Mouse (Mus musculus) activated CD4-positive, CD25-positive, alpha-beta regulatory T cell, adult 4 months (primary cell): ENCODE data around the gene Rgmb. TPM values are rescaled to one million over a fixed set of nuclear protein-coding genes. Genes with fewer than 3 reads are reported as not detected.

Experiments
- ATAC-seq: one replicate; pipeline ENCODE4 v1.8.0; 2017
- polyA plus RNA-seq, 2 experiments: library from polyadenylated mRNA; unstranded; fragments of 100-300 nt; shearing (Covaris generic); gene quantifications; one replicate each; pipeline ENCODE4 v1.2.1; 2017

The Rgmb gene
- polyA plus RNA-seq = 1 to 10 TPM in 1 of 2 experiments, under 1 TPM in 1; 0.70 to 1.3 TPM

DNA sequence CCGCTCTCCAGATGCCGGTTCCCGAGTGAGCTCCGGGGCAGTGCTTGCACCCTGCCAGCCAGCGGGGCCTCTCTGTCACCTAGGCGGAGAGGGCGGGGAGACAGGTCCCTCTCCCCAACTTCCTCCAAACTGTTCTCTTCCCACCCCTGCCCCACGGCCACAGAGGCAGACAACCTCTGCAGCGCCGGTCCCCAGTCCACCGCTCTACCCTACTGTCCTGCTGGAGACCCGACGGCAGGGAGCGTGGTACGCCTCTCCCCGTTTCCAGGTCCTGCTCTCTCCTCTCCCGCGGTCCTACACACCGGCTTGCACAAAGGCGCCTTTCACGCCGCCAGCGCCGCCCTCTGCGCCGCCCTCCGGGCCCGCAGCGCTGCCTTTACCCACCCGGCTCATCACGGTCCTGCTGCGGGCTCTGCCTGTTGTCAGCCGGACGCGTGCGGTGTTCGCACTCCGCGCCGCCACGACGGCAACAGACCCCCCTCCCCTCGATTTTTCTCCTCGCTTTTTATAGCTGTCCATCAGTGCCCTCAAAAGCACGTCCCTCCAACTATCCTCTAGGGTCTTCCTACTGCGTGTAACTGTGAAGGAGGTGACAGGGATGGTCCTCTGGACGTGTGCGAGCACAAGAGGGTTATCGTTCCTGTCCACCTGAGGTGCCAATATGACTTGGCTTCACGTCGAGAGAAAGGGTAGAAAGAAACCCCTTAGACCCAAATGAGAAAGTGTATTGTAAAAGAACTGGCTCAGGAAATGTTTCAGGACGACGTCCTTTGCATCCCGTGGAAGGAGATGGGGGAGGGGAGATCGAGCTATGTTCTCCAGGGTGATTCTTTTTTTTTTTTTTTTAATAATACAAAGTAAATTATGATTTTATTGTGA lies at the start of gene Rgmb:
TSS of gene Rgmb (minus strand) at position 274 of the 879 bp plus-strand sequence.
- ATAC-seq = no peak

DNA sequence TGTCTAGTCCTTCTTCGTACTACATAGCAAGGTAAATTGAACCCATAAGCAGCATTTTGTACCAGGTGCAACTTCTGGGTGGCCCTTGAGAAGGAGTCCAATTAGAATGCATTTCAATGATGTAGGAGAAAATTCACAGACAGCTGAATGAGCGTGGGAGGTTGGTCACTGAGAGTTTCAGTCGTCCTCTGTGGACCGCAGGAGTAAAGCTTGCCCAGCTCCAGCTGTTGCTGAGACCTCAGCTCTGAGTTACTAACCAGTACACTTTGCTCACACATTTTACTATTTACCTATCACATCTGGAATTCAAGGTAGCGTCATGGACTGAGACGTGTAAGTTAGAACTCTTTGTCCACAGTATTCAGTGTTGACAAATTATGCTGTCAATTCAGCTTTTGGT lies 43.9 kb upstream of the Rgmb start:
- no peak for ATAC-seq

DNA sequence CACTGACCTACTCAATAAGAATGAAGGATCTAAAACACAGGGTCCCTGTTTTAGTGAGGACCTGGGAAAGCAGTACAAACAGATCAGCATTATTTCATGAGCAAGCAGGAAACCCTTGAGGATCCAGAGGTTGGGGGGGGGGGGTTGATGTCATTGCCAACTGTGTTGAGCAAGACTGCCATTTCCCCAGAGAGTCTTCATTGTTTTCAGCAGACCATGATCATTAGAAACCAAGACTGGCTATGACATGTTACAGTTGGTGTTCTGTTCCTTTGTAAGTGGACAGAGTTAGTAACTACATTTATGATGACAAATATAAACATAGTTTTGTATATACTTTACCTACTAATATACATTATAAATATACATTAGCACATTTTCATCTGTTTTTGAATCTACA lies 41.3 kb upstream of the Rgmb start:
- no peak for ATAC-seq

DNA sequence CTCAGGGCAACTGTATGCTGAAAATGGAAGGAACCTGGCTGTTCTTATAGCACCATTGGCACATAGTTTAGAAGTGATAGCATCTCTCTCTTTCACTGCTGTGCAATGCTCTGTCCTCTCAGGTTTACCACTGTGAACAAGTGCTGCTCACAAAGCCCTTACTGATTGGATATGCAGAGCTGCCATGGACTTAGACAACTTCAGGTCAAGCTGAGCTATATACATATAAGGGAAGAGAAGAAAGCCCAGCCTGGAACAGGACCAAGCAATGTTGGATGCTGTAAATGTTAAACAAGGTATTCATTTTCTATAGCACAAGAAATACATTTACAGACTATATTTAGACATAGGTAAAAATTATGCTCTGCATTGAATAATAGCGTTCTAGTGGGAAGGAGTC lies 34.4 kb upstream of the Rgmb start:
- ATAC-seq = no peak

DNA sequence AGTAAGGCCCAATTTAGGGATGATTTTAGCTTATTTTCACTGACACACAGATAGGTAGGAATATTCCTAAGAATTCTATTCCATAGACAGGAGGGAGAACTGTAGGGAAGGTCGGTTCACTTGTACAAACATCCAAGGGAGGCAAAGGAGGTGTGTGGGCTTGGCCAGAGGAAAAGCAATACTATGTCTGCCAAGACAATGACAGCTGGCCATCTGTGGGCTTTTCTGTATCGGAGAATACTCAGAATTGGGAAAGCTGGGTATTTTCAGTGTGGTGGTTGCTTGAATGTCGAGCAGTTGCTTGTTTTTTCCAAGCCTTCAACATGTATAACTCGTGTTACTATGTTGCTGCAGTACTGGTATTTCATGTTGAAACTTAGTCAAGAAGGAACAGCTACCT lies 31.5 kb upstream of the Rgmb start:
- ATAC-seq = no peak

DNA sequence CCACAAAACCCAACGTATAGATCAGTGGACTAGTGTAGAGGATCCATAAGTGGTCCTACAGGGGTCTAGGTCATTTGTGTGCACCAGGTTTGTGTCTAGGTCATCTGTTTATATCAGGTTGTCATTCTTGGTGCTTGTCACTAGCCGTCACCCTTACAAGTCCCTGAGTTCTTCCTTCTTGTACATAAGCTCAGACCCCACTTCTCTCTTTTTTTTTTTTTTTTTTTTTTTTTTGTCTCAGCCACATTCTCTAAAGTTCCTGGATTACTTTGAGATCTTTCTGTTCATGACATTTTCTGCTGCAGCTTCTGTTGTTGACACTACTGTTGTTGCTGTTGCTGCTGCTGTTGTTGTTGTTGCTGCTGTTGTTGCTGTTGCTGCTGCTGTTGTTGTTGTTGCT lies 22.3 kb upstream of the Rgmb start:
- ATAC-seq = no peak

DNA sequence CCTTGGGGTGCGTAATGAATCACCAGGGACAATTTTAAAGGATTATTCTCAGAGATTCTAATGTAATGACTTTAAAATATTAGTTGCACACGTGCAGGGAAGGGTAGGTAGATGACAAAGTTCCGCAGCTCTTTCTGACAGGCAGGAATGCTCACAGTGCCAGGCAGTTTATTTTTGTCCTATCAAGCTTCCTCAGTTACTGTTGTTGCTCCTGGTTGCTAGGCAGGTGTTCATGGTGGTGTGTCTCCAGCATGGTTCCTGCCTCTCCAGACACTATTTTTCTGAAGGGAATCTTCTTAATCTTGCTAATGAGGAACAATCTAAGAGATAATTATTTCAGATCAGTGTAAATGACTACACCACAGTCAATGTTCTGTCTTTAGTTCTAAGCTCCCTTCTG lies 19.7 kb upstream of the Rgmb start:
- no peak for ATAC-seq

DNA sequence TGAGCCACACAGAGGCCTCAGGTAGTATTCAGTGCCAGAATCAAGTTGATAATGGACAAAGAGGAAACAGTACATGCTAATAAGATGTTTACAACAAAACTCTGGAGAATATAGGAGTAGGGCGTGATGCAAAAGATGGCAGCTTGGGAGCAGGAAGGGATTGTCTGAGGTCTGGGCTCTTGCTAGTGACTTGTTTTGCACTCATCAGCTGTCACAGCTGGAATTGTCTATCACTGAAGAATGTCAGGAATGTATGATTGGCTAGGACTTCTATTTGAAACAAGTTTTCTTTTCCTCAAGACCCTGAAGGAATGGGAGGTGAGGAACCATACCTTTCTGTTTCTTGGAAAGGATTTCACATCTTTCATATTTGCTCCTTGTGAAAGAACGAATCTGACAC lies 10.6 kb upstream of the Rgmb start:
- ATAC-seq = no peak

DNA sequence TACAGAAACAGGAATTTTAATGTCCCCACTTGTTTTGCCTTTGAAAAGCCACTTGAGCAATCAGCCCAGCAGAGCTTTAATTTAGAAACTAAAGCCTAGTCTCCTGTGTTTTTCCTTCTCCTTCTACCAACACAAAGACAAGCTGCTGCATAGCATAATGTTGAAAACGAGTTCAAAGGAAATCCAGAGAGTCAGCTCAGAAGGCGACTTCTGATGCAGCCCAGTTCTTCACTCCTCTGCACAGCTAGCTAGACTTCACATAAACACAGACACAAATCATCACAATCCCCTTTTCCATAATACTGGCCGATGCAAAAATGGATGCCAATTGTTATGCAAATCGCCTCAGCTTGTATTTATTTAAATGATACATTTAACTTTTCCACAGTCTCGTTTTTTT lies 1.6 kb upstream of the Rgmb start:
- ATAC-seq = no peak

DNA sequence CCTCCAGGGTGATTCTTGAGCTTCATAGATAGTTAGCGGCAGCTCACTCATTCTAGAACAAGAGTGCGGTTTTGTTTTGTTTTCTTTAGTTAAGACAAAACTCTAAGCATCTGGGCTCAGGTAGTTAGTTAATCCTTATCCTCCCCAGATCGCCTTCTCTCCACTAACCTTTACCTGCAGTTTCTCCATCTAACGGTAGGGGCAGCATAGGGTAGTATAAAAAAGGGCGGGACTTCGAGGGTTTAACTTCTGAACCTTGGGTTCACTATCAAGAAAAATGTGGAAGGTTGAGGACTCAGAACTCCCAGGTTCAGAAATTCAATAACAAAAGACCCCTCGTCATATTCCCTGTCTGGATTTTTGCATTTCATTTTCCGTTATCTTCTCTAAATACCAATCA lies 971 bp upstream of the Rgmb start:
- peak; percentile 80 for ATAC-seq

DNA sequence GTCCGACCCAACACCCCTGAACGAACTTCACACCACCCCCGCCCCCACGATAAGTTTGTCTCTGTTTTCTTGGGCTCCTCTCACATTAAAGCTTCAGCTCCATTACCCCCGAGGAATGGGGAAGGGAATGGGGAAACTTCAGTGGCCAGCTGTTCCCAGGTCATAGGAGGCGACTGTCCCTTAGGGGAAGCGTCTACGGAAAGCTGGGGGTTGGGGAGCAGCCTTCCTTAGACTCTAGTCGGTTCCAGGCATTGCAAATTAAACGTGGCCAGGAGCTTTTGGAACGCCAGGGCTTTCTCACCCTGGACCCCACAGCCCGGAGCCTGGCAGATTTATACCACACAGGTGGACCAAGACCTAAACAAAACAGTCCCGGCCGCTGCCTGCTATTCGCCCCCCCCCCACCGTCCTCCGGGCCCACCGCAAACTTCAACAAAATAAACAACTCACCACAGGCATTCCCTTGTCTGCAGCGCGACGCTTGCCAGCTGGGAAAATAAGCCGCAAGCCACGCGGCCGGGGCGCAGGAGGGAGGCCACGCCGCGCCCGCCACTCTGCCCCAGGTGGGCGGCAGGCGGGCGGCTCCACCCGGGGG lies 571 bp downstream of the Rgmb start:
- ATAC-seq = no peak

DNA sequence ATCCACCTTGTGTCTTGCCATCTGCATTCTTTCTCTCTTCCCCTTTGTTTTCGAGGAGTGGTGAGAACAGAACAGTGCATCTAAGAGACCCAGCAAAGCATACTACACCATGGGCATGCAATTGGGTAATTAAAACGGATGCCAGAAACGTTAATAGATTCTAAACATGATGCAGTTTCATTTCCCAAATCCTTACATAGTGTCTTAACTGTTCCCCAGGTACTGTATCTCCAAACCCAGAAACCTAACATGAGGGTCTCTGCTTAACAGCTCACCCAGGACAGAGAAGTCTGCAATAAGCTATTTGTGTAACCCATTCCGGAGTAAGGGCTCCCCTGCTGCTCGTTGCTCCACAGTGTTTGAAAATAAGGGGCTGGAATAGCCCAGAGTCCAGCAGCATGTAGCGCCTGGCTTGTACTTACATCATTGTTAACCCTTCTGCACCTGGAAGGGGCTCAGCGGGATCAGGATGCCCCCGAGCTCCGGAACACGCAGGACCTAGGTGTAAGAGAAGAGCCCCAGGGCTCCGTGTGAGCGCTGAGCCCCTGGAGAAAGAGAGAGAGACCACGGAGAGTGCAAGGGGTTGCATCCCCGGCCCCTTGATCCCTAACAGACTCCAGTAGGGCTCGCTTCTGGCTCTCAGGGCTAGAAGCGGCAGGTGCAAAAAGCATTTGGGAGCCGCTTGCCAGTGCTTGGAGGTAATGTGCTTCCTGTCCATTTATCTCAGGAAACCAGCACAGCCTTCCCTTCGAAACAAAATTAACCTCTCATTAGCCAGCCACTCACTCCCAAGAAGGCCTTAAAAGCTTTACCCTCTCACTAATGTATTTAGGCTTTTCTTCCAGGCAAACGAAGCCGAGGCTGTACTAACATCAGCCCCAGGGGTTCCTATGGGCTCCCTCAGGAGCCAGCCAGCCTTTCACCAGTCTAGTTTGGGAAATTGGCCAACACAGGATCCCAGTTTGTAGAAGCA lies 1.4 kb downstream of the Rgmb start:
- ATAC-seq = no peak

DNA sequence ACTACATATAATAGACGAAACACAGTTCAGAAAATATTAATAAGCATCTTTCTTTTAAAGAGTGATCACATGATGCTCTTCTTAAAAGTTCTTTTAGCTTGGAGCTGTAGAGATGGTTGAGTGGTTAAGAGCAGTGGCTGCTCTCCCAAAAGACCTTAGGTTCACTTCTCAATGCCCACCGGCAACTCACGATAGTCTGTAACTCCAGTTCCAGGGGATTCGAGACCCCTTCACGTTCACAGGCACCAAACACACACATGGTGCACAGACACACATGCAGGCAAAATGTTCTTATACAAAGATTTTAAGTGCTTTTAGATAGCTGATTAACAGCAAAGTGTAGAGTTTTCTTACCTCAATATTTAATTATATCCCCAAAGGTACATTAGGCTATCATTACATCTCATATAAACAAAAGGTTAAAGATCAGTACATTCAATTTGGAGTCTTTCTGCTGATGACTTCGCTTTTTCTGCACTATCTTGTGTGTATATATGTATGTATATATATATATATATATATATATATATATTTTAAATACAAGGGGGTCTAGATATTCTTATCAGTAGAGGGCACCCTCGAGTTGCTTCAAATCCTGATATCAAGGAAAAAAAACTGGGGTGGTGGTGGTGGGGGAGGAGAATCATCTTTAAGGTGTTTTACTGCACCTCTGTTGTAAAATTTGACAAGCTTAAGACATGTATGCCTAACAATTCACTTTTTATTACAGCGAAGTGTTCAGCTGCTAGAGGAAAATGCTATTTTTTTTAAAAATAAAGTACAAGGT lies 2.5 kb downstream of the Rgmb start:
- no peak for ATAC-seq

DNA sequence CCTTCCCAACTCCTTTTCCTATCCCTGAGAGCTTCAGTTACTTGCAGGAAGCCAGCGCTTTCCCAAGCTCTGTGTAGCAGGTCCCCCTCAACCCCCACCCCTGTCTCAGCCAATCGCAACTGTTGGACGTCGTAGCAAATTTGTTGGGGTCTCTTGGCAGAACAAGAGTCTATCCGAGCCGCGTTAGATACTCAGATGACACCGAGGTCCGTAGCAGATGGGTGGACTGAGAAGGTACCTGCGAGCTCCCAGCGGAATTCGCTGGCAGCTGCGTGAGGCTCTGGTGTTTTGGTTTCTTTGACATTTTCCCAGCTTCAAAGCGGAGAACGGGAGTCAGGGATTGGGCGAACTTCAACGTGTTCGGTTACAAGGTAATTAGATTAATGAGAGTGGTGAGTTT lies 3.9 kb downstream of the Rgmb start:
- no peak for ATAC-seq

DNA sequence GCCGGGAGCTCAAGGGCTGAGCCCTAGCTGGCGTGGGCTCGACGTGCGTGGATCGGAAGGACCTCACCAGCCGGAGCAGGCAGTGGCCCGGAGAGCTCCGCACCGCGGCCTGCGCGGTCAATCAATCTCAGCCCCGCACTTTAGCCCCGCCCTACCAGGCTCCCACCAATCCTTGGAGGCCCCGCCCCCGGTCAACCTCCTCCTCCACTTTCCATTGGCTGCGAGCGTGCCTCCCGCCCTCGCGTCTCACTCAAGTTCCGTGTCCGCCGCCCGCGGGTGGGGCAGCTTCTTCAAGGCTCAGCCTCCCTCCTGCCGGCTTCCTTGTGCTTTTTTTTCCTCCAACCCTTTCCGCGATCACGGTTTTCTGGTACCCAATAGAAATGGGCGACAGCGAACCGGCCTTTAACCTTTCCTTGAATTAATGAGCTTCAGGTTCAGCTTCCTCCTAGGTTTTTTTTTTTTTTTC lies 4.4 kb downstream of the Rgmb start:
- ATAC-seq = peak; percentile 84

DNA sequence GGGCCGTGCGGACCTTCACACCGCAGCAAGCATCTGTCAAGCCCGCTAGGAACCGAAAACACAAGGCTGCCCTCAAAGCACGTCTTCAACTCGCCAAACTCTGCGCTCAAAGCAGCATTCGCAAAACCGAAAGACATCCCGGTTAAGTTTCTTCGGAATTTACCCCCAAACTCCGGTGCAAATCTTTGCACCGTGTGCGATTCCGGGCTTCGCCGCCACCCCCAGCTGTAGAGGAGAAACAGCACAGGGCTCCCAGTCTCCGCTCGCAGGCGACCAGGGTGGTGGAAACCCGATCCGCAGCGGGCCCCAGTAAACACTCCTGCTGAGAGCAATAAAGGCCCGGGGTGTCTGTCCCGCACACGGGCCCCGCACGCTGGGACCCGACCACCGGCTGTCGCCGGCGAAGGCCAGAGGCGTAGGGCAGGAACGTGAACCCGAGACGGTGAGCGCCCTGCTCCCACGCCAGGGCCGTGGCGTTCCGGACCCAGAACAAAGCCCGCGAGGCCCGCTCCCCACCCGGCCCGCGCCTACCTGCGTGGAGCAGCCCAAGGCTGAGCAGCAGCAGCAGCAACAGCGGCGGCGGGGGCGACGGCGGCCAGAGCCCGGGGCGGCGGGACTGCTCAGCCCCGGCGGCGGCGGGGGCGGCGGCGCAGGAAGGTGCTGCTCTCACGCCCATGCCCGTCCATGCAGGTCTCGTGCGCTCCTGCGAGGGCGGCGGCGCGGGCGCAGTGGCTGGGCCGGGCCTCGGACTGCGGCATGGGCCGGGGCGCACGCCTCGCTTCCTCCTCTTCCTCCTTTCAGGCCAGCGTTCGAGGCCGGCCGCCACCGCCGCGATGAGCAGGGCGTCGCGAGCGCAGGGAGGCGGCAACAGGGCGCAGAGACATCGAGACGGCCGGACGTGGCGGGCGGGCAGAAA lies 5.1 kb downstream of the Rgmb start:
- peak; percentile 34 for ATAC-seq

DNA sequence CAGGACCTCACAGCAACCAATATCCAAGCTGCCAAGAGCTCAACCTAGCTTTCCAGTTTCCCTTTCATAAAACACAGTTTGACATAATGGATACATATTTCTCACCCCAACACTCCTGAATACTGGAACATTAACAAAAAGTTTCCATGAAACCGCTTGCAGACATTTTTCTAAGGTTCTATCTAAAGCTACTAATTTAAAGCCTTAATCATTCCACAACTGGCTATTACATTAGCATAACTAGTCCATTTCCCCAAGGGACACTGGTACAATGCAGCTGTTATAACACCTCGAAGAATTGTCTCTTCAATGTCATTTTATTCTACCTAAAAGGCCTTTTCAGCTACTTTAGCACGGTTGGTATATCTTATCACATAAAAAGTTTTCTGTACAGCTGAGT lies 6.0 kb downstream of the Rgmb start:
- ATAC-seq = no peak

DNA sequence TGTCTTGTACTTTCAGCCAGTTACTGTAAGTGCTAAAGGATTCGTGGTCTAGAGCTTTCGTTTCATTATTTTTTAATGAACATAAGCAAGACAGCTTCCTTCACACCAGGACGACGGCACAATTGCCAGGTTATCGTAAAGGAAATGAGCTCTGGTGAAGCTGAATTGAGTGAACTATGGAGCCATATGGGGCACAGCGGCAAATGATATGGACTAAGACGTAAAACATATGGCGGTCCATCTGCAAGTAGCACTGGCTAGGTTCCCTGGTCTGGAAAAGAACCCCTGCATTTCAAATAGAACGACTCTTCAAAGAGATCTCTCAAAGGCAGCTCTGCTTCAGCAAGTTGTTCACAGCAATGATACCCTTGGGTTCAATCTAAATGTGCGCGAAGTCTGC lies 6.5 kb downstream of the Rgmb start:
- no peak for ATAC-seq

DNA sequence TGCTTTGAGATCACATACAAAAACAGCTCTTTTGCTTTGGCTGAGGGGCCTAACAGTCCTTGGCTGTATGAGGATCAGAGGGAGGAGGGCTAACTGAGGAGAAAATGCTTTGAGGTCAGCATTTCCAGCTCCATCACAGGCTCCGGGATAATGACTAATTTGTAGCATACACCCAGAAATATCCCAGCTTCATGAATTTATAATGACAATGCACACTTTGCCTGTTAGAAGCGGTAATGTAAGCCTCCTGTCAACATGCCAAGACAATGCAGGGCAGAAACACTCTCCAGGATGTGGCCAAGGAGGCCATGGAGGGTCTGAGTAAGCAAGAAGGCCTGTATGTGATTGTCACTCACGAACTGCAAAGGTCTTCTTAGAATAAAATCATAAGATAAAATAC lies 7.0 kb downstream of the Rgmb start:
- no peak for ATAC-seq

DNA sequence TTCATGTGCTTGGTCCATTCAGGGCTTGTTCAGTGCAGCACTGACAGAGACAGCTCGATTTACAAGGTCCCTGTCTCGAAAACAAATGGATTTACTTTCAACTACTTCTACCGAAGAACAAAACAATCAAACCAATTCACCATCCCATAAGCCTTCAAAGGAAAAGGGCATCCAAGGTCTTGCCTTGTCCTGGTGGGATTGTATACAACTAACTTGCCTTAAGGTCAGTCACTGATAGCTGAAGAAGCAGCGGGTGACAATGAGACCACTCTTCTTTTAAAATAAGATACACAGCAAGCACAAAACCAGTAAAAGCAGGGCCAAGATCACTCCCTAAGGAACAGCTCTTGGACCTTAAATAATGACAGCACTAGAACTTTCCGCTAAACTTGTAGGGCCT lies 7.6 kb downstream of the Rgmb start:
- ATAC-seq = no peak

DNA sequence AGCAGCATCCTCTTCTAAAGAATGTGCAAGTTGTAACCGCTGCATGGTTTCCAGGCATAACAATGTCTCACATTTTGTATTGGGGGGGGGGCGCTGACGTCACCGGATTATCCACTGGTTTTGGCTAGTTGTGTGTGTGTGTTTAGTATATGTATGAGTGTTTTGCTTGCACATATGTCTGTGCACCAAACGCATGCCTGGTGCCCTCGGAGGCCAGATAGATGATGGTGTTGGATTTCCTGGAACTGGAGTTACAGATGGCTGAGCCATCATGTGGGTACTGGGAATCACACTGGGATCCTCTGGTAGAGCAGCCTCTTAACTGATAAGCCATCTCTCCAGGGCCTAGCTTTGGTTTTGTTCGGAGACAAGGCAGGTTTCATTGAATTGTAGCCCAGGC lies 8.5 kb downstream of the Rgmb start:
- no peak for ATAC-seq
